Comparison of ENCODE assay signal across 14 mouse cellular contexts in the genomic region with DNA sequence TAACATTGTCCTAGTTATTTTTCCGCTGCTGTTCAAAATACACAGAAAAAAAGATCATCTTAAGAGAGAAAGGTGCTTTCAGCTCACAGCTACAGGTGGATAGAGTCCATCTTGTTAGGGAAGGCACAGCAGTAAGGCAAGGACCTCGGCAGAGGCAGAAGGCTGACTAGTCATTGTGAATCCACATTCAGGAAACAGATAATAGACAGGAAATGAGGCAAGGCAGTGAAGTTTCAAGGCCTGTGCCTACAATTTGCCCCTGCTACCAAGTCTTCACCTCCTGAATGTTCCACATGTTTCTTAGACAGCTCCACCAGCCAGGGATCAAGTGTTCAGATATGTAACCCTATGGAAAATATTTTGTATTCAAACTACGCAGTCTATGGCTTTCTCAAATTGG.
"Had no signal": no experiment of that assay in that cellular context is flagged by ENCODE, and none has a peak within 500 bp of the region (broad histone marks: within the 10 kb centered on the region; RNA-seq: fewer than 3 reads in every experiment).

No protein-coding gene starts in this region.

- H3K36me3 ChIP-seq: kidney, embryonic 15.5 days; limb, embryonic 15.5 days; liver, embryonic 12.5 days; midbrain, embryonic 10.5 days; stomach, embryonic 15.5 days had no signal

- H3K9ac ChIP-seq: kidney, embryonic 15.5 days; limb, embryonic 15.5 days; liver, embryonic 12.5 days; lung, embryonic 14.5 days; stomach, embryonic 15.5 days had no signal

- H3K27me3 ChIP-seq: kidney, embryonic 15.5 days; limb, embryonic 15.5 days; liver, embryonic 12.5 days; stomach, embryonic 15.5 days had no signal

- H3K9me3 ChIP-seq: kidney, embryonic 15.5 days; limb, embryonic 15.5 days; liver, embryonic 12.5 days; midbrain, embryonic 10.5 days; stomach, embryonic 15.5 days had no signal

- H3K4me3 ChIP-seq: kidney, embryonic 15.5 days; left cerebral cortex, adult 2 months; limb, embryonic 15.5 days; liver, embryonic 12.5 days; midbrain, embryonic 10.5 days; stomach, embryonic 15.5 days had no signal

- H3K27ac ChIP-seq: kidney, embryonic 15.5 days; left cerebral cortex, adult 2 months; limb, embryonic 15.5 days; liver, embryonic 12.5 days; midbrain, embryonic 10.5 days; stomach, embryonic 15.5 days had no signal

- H3K4me1 ChIP-seq: kidney, embryonic 15.5 days; limb, embryonic 15.5 days; liver, embryonic 12.5 days; midbrain, embryonic 10.5 days; stomach, embryonic 15.5 days had no signal

- ATAC-seq: liver, embryonic 12.5 days had no signal

- DNase-seq: kidney, adult 18-20 months; kidney, postnatal 14 days; lung, embryonic 14.5 days; lung, postnatal 10 days; lung, postnatal 4 days; right cerebral cortex, postnatal 14 days; thymus, adult 2 months; thymus, postnatal 25 days had no signal
